Mouse (Mus musculus) thymus, adult 2 months (tissue): ENCODE measurements around the gene Shroom4. TPM values are rescaled to one million over a fixed set of nuclear protein-coding genes. Genes with fewer than 3 reads are reported as not detected.

Source experiments
- DNase-seq: peaks from one replicate; pipeline ENCODE4 v3.0.0; 2021
- H3K27ac ChIP-seq: fragments of 200-500 bp; 2 replicates; pipeline ENCODE4 v1.5.1; 2012; ENCODE audit warnings: low read length, control low read depth; ENCODE audit not compliant: control insufficient read depth, insufficient read depth
- H3K27me3 ChIP-seq: fragments of 200-500 bp; 2 replicates; pipeline ENCODE4 v1.6.1; 2012; ENCODE audit warnings: mild to moderate bottlenecking, low read length, moderate library complexity, mixed read lengths; ENCODE audit not compliant: control insufficient read depth, insufficient read depth
- H3K36me3 ChIP-seq: fragments of 200-500 bp; 2 replicates; pipeline ENCODE4 v1.6.1; 2012; ENCODE audit warnings: mild to moderate bottlenecking, low read length, moderate library complexity; ENCODE audit not compliant: control insufficient read depth, insufficient read depth
- H3K4me1 ChIP-seq: fragments of 200-500 bp; replicated peaks from 2 replicates; pipeline ENCODE4 v1.6.1; 2012; ENCODE audit warnings: low read length; ENCODE audit not compliant: control insufficient read depth, insufficient read depth
- H3K4me3 ChIP-seq: fragments of 200-500 bp; 2 replicates; pipeline ENCODE4 v1.5.1; 2012; ENCODE audit warnings: mild to moderate bottlenecking, low read length, control low read depth, moderate library complexity; ENCODE audit not compliant: control insufficient read depth, insufficient read depth
- CTCF ChIP-seq: fragments of 200-500 bp; IDR thresholded peaks from 2 replicates; pipeline ENCODE4 v1.5.1; 2012; ENCODE audit warnings: mild to moderate bottlenecking, control low read depth, low read length, moderate library complexity, borderline replicate concordance; ENCODE audit not compliant: control insufficient read depth, poor library complexity, insufficient read depth; ENCODE audit errors: extremely low read depth
- POLR2A ChIP-seq: fragments of 200-500 bp; IDR thresholded peaks from 2 replicates; pipeline ENCODE4 v1.6.1; 2012; ENCODE audit warnings: mild to moderate bottlenecking, low read length, control low read depth, moderate library complexity; ENCODE audit not compliant: control insufficient read depth, poor library complexity, insufficient read depth; ENCODE audit errors: extremely low read depth
- WGBS: fragments of 180-500 bp; shearing (Covaris S2); methylation state at CpG from one replicate; pipeline ENCODE4 v1.1.7; 2018; 5-methylcytosine and 5-hydroxymethylcytosine counted together
- polyA plus RNA-seq: library from polyadenylated mRNA; depleted of rRNA; stranded (reverse); fragments of >200 nt; gene quantifications from 2 replicates; pipeline ENCODE4 v1.2.3, GENCODE M21; 2012

The Shroom4 gene
- polyA plus RNA-seq, 1 experiment, result 1.3 TPM

GRCm38 (mm10) chrX:6518421-6518820, 118.8 kb downstream of the Shroom4 start:
- Histone ChIP-seq H3K27ac (no peak overlapping the region), H3K27me3 (no peaks in the 10 kb centered on the region), H3K4me1 (no peaks in the 10 kb centered on the region), H3K36me3 (no peaks in the 10 kb centered on the region), H3K4me3 (no peak overlapping the region)
- WGBS, result 92% methylated on average over 2 of the region's 2 CpGs
- TF ChIP-seq CTCF (no peak), POLR2A (no peak)
- DNase-seq, result no peak

- 56% methylated on average over 2 of the region's 2 CpGs for WGBS
- no peak for DNase-seq
- no peak overlapping the region for H3K4me3 ChIP-seq
- no peaks in the 10 kb centered on the region for H3K4me1 ChIP-seq
- TF ChIP-seq CTCF, result no peak
- H3K36me3 ChIP-seq, result no peaks in the 10 kb centered on the region
- no peaks in the 10 kb centered on the region for H3K27me3 ChIP-seq
- H3K27ac ChIP-seq, result no peak overlapping the region
Observed at GRCm38 (mm10) chrX:6522935-6523334, 123.3 kb downstream of the Shroom4 start.

GRCm38 (mm10) chrX:6536636-6537035, 137.0 kb downstream of the Shroom4 start:
- H3K36me3 ChIP-seq, result no peaks in the 10 kb centered on the region
- H3K4me3 ChIP-seq, result no peak overlapping the region
- H3K4me1 ChIP-seq, result no peaks in the 10 kb centered on the region
- WGBS, result 82% methylated on average over 2 of the region's 2 CpGs
- no peak overlapping the region for H3K27ac ChIP-seq
- DNase-seq, result no peak
- H3K27me3 ChIP-seq, result no peaks in the 10 kb centered on the region
- TF ChIP-seq CTCF (no peak), POLR2A (no peak)

- Histone ChIP-seq H3K27me3 (no peaks in the 10 kb centered on the region), H3K36me3 (no peaks in the 10 kb centered on the region), H3K27ac (no peak overlapping the region), H3K4me3 (no peak overlapping the region), H3K4me1 (no peaks in the 10 kb centered on the region)
- TF ChIP-seq POLR2A (no peak), CTCF (no peak)
- DNase-seq, result no peak
- 30% methylated on average over 2 of the region's 2 CpGs for whole genome bisulfite sequencing
Observed at GRCm38 (mm10) chrX:6537689-6538088, 138.0 kb downstream of the Shroom4 start.

GRCm38 (mm10) chrX:6565066-6565465, 165.4 kb downstream of the Shroom4 start:
- Histone ChIP-seq H3K4me1 (no peaks in the 10 kb centered on the region), H3K4me3 (no peak overlapping the region), H3K36me3 (no peaks in the 10 kb centered on the region), H3K27ac (no peak overlapping the region), H3K27me3 (no peaks in the 10 kb centered on the region)
- 93% methylated on average over 1 of the region's 1 CpGs for WGBS
- TF ChIP-seq CTCF (no peak), POLR2A (no peak)
- no peak for DNase-seq

- H3K27me3 ChIP-seq, result no peaks in the 10 kb centered on the region
- WGBS, result 73% methylated on average over 1 of the region's 1 CpGs
- no peak for DNase-seq
- H3K4me3 ChIP-seq, result no peak overlapping the region
- H3K4me1 ChIP-seq, result no peaks in the 10 kb centered on the region
- no peaks in the 10 kb centered on the region for H3K36me3 ChIP-seq
- no peak for TF ChIP-seq POLR2A
- TF ChIP-seq CTCF, result no peak
- H3K27ac ChIP-seq, result no peak overlapping the region
Observed at GRCm38 (mm10) chrX:6574511-6574910, 174.9 kb downstream of the Shroom4 start.

GRCm38 (mm10) chrX:6577001-6577400, 177.3 kb downstream of the Shroom4 start:
- H3K4me1 ChIP-seq, result no peaks in the 10 kb centered on the region
- no peak overlapping the region for H3K27ac ChIP-seq
- H3K27me3 ChIP-seq, result no peaks in the 10 kb centered on the region
- no peak overlapping the region for H3K4me3 ChIP-seq
- DNase-seq, result no peak
- TF ChIP-seq CTCF, result no peak
- 32% methylated on average over 7 of the region's 7 CpGs for WGBS
- H3K36me3 ChIP-seq, result no peaks in the 10 kb centered on the region

- Histone ChIP-seq H3K27me3 (no peaks in the 10 kb centered on the region), H3K4me3 (no peak overlapping the region), H3K4me1 (no peaks in the 10 kb centered on the region), H3K27ac (no peak overlapping the region), H3K36me3 (no peaks in the 10 kb centered on the region)
- TF ChIP-seq CTCF (no peak), POLR2A (no peak)
- 82% methylated on average over 6 of the region's 6 CpGs for WGBS
- DNase-seq, result no peak
Observed at GRCm38 (mm10) chrX:6580671-6581070, 181.0 kb downstream of the Shroom4 start.
